Mouse (Mus musculus) adrenal gland, adult (tissue): ENCODE data around the gene Myh3.
"Not testable (repeated sequence)": the region's sequence is repeated elsewhere in the genome, so short reads cannot be mapped to it uniquely, and the experiment has no call there.

Experiments
- DNase-seq, 2 experiments: peaks; one replicate each; pipeline ENCODE4 v3.0.0; 2022 to 2023; ENCODE audit warnings: low spot score in 1 of 2; ENCODE audit not compliant: inconsistent age in 2 of 2

The Myh3 gene

DNA sequence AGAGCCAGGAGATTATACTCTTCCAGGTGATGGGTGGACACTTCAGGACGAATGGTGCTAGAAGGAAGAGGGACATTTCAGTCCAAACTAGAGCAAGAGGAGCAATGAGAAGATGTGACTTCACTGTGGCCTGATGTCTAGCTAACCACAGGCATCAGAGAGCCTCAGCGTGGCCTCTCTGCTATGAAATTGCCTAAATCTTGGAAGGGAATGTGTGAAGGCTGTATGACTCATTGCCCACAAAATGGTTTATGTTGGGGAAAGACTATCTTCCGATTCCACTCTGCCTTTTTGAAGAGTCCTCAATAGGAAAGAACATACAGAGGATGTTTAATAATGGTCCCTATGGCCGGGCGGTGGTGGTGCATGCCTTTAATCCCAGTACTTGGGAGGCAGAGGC is 1.3 kb upstream of the Myh3 start:
- peak in 1 of 2 experiments; percentile 31 for DNase-seq

DNA sequence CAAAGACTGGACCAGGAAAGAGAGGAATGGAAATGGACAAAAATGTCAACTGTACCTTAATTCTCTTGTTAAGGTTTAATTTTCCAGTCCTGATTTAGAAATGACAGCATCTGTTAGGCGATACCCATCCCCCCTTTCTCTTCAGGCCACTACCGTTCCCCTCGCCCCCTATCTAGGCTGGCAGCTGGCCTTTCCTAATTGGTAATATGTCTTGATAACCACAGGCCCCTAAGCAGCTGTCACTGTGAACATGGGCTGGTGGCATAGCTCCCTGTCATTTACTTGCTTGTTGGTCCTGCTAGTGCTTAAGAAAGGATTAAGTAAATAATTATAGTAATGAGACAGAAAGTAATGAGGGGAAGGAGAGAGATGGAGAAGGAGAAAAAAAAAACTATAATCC is 665 bp upstream of the Myh3 start:
- no peak for DNase-seq

DNA sequence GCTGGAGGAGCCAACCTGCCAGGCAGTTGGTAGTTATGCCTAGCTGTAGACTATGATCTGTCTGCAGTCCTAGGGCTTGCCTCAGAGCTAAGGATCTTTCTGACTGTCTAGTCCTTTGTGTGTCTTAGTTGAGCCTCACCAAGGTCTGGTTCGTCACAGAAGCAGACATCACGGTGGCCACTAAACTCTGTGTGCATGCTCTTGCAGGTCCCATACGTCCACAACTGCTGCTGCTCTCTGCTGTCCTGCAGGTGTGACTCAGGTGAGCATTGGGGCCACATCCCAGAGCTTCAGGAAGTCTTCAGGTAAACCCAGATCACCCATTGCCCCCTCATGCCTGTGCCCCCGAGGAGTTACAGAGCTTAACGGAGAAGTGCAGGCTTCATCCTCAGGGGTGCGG is 788 bp downstream of the Myh3 start:
- no peak for DNase-seq

DNA sequence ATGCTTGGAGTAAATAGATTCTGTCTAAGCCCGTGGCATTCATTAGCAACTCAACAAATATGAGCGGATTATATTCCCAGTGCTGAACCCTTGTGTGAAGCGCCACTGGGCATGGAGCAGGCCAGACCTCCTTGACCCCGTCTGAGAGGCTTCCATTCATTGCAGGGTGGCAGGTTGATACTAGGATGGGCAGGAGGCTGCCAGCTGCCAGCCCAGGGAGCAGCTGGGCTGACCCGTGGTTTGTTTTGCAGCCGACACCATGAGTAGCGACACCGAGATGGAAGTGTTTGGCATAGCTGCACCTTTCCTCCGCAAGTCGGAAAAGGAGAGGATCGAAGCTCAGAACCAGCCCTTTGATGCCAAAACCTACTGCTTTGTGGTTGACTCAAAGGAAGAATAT is 1.6 kb downstream of the Myh3 start:
- no peak for DNase-seq

DNA sequence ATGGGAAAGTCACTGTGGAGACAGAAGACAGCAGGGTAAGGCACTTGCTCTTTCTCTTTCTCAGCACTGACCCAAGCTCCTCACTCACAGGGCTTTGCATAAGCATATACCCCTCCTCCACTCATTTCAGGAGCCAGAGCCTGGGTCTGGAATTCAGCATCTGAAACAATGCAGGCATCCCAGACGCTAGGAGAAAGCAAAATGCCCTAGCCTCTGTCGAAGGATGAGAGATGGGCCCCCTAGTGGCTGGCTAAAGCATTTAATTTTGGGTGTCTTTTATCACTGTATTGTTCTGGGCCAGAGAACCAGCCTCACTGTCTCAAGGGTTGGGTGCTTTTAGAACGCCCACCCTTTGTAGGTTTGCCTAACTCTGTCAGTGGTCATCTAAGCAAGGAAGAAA is 2.1 kb downstream of the Myh3 start:
- peak; percentile 46 to 81 for DNase-seq

DNA sequence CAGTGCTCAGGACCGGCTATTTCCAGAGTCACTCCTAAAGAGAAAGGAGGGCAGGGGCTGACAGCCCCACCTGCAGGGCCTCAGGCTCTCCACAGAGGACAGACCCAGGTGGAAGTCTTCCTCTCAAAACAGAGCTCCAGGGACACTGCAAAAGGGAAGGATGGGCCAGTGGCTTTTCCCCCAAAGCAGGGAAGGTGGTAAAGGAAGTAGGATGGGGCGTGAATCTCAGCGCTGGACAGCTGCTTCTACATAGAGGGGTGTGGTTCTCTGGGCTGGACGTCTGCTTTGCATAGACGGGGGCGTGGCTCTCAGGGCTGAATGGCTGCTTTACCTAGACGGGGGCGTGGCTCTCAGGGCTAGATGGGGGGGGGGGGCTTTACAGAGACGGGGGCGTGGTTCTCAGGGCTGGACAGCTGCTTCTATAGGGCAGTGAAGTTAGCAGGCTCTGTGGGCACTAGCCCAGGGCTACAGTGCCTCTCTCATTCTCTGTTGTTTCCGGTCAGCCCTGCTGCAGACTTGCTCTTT is 3.1 kb downstream of the Myh3 start:
- DNase-seq = peak in 1 of 2 experiments; percentile 43

DNA sequence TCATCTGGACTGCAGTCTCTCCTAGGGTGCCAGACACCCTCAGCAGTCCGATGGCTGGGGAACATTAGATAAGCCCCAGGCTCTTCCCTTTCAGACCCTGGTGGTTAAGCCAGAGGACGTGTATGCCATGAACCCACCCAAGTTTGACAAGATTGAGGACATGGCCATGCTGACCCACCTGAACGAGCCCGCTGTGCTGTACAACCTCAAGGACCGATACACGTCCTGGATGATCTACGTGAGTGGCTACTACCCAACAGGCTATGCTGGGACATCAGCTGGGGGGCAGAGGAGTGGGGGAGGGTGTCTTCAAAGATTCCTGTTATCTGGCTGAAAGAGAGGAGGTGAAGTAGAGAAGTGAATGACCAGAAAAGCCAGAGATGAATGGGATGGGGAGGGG is 4.1 kb downstream of the Myh3 start:
- DNase-seq = no peak

DNA sequence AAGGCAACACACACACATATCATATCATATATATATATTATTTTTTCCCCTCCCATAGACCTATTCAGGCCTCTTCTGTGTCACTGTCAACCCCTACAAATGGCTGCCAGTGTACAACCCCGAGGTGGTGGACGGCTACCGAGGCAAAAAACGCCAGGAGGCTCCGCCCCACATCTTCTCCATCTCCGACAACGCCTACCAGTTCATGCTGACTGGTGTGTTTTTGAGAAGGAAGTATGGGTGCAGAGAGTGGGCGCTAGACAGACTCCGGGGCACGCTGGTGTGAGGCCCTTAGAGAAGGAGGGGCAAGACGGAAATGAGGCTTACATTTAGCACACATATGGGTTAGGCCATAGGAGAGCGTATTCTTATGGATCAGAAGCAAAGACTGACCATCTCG is 4.7 kb downstream of the Myh3 start:
- no peak for DNase-seq

DNA sequence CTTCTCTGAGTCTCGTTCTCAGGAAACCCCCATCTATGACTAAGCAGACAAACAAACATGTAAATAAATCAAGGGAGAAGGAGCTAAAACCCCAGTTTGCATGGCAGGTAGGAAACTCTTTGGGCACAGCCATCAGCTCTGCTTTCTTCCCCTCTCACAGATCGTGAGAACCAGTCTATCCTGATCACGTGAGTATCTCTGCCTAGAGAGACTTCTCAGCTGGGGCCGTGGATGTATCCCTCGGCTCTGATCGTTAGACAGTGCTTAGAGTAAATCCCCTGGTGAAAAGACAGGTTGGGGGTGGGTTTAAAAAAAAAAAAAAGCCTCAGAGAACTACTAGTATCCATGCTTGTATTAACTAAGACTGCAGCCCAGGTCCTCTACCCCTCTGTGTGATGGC is 5.1 kb downstream of the Myh3 start:
- no peak for DNase-seq

DNA sequence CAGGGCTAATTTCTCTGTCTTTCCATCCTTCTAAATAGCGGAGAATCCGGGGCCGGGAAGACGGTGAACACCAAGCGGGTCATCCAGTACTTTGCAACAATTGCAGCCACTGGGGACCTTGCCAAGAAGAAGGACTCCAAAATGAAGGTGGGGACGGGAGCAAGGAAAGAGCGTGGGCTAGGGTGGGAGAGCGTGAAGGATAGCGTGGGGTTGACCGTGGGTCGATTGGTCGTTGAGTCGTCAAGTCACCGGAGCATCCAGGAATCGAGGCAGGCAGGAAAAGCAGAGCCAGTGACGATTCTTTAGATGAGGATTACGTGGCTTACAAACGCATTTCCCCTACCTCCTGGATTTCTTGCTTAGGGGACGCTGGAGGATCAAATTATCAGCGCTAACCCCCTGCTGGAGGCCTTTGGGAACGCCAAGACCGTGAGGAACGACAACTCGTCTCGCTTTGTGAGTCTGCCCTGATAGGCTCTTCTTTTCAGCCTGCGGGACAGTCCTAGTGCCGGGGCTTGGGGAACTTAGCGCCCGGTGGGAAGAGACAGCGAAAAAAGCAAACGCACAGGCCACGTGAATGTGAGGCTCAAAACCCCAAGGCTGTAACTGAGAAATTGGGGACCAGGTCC is 5.7 kb downstream of the Myh3 start:
- DNase-seq = no peak

DNA sequence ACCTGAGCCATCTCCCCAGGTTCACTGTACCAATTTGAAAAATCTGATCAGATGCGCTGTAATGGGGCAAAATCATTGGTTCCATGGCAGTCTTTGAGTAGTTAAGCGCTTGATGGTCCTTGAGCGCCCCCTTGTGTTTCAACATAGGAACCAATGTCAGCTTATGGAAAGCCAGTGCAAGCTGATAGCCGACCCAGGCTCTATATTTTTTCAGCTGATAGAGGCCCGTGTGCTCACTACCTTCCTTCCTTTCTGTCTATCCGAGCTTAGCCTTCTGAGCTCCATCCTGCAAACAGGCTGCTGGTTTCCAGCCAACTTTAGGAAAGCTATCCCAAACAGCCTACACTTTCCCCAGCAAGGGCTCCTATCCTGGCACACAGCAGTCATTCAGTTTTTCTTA is 7.4 kb downstream of the Myh3 start:
- peak; percentile 61 to 88 for DNase-seq

DNA sequence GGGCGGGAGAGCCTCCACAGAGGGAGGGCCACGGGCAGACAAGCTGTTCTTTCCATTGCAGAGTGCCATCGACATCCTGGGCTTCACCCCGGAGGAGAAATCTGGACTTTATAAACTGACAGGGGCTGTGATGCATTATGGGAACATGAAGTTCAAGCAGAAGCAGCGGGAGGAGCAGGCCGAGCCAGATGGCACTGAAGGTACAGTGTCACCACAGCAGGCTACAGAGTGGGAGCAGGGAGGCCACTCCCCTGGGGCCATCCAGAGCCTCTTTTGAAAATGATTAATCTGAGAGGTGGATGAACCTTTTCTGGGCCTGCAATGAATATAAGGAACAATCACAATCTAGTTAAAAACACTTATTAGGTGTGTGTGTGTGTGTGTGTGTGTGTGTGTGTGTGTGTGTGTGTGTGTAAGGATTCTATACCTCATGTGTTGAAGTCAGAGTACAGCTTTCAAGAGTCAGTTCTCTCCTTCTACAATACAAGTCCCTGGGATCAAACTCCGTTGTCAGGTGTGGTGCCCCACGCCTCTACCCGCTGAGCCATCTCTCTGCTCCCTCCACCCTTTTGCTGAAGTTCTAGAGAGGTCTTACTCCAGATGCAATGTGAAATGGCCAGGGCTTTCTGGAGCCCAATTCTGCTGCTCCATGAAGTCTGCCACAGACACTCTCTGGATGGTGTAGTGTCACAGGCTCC is 8.5 kb downstream of the Myh3 start:
- no peak for DNase-seq

DNA sequence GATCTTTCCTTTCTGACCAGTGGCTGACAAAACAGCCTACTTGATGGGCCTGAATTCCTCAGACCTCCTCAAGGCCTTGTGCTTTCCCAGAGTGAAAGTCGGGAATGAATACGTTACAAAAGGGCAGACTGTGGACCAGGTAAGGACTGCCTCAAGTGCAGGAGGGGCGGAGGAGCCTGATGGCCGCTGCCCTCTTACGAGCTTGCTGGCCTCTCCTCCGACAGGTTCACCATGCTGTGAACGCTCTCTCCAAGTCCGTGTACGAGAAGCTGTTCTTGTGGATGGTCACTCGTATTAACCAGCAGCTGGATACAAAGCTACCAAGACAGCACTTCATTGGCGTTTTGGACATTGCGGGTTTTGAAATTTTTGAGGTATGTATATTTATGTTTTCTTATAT is 9.1 kb downstream of the Myh3 start:
- no peak for DNase-seq

DNA sequence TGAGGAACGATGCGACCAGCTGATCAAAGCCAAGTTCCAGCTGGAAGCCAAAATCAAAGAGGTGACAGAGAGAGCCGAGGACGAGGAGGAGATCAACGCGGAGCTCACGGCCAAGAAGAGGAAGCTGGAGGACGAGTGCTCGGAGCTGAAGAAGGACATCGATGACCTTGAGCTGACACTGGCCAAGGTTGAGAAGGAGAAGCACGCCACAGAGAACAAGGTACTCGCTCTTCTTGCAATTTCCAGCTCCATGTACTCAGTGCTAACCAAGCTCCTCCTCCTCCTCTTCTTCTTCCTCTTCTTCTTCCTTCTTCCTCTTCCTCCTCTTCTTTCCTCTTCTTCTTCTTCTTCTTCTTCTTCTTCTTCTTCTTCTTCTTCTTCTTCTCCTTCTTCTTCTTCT is 14.3 kb downstream of the Myh3 start:
- DNase-seq = not testable (repeated sequence)

DNA sequence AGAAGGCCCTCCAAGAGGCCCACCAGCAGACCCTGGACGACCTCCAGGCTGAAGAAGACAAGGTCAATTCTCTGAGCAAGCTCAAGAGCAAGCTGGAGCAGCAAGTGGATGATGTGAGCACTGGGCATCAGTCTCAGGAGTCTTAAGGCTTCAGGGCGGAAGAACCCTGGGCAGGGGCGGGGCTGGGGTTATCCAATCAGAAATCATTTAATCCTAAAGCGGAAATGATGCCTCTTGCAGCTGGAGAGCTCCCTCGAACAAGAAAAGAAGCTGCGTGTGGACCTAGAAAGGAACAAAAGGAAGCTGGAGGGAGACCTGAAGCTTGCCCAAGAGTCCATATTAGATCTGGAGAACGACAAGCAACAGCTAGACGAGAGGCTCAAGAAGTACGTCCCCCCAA is 15.1 kb downstream of the Myh3 start:
- DNase-seq = no peak

DNA sequence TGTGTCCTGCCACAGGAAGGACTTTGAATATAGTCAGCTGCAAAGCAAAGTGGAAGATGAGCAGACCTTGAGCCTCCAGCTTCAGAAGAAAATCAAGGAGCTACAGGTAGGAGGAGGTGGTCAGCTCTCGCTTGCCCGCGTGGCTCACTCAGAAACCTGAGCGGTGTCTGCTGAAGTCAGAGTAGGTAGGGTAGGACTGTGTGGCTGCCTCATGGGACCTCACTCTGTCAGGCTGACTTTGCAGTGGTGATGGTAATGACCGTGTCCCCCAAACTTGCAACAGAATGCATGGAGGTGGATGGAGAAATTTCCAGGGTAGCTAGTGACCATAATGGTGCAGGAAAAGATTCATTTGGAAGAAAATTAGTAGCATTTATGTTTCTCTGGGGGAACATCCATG is 15.6 kb downstream of the Myh3 start:
- DNase-seq = no peak

DNA sequence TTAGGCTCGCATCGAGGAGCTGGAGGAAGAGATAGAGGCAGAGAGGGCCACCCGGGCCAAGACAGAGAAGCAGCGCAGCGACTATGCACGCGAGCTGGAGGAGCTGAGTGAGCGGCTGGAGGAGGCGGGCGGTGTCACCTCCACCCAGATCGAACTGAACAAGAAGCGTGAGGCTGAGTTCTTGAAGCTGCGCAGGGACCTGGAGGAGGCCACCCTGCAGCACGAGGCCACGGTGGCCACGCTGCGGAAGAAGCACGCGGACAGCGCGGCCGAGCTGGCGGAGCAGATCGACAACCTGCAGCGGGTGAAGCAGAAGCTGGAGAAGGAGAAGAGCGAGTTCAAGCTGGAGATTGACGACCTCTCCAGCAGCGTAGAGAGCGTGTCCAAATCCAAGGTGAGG is 16.4 kb downstream of the Myh3 start:
- DNase-seq = no peak

DNA sequence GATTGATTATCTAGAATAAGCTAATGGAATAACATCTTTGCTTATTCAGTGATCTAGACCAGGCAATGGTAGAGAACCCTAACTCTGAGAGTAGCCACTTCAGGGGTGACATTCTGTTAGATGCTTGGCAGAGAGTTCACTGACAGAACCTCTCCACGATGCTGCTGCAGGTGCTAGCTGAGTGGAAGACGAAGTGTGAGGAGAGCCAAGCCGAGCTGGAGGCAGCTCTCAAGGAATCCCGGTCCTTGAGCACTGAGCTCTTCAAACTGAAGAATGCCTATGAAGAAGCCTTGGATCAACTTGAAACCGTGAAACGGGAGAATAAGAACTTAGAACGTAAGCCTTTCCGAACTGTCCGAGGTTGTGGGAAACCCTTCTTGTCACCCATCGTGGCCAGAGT is 19.6 kb downstream of the Myh3 start:
- no peak for DNase-seq

DNA sequence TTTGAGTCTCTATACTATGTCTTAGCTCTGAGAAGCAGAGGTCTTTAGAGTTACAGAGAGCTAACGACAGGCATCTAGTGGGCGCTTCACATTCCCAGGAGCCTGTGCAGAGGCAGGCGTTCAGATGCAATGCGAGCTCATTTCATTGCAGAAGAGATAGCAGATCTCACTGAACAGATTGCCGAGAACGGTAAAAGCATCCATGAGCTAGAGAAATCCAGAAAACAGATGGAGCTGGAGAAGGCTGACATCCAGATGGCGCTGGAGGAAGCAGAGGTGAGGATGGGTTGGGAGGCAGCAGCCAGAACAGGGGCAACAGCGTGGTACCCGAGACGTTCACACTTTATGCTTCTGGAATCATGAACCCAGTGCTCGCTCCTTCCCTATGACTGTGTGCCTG is 20.3 kb downstream of the Myh3 start:
- no peak for DNase-seq

DNA sequence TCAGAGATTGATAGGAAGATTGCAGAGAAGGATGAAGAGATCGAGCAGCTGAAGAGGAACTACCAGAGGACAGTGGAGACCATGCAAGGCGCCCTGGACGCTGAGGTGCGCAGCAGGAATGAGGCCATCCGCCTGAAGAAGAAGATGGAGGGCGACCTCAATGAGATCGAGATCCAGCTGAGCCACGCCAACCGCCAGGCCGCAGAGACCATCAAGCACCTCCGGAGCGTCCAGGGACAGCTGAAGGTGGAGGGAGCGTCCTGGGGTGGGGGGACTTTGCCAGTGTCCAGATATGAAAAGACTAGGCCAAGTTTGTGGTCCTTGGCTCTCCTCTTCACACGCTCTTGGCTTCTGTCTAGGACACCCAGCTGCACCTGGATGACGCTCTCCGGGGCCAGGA is 21.1 kb downstream of the Myh3 start:
- no peak for DNase-seq

DNA sequence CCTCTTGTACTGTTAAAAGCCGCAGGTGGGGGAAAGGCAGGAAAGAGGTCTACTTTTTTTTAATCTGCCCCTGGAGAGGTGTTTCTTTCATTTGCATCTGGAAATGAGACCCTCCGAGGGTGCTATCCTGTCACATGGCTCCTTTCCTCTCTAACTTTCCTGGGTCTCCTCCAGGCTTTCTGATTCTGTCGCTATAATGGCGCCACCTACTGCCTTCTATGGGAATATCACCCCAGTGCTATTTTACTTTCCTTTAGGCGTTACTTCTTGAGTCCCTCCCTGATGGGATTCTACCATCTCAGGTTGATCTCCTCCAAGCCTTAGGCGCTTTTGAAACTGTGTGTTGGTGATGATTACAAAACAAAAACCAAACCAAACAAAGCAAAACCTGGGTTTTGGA is 22.1 kb downstream of the Myh3 start:
- DNase-seq = peak in 1 of 2 experiments; percentile 62

DNA sequence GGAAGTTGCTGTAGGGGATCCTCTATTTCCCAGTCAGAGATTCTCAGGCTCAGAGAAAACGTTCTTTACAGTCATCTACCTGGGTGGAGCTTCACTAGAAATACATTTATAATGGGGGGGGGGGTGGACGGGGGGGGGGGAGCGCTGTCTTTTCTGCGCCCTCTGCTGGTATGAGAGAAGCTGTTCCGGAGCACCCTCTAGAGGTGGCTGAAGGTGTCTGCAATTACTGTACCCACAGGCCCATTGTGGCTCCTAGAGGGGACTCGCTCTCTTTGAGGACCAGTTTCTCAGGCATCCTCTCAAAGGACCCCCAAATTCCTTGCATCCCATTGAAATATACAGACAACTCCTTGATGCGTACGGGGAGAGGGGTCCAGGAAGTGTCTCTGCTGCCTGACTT is 23.6 kb downstream of the Myh3 start:
- DNase-seq = peak; percentile 40 to 77

DNA sequence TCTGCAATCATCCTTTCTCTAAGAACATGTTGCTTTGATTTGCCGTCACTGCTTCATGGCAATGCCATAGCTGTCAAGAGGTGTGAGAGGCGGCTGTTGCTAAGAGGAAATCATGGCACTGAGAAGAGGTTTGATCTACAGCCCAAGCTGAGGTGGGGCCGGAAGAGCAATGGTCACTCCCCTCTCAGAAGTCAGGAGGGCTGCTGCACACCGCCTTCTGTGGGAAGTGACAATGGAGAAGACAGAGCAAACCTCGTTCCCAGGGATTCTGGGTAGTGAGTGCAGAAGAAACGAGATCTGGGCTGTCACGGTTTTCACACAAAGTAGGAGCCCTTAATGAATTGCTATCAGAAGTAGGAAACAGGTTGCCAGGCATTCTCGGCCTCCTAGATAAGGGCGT is 25.2 kb downstream of the Myh3 start:
- DNase-seq = no peak
